Mouse (Mus musculus): ENCODE measurements around the gene Prim2. TPM values are rescaled to one million over a fixed set of nuclear protein-coding genes. Genes with fewer than 3 reads are reported as not detected.

The Prim2 gene
- total RNA-seq, 2 experiments from 2014 or later, result 7.5 to 7.8 TPM

- DNase-seq (ENCODE audit: extremely low spot score in 1 of 2, low spot score in 2 of 2), result no peak
- H3K27ac ChIP-seq, result peak overlapping the region; percentile 13; the same call in 1 of the 2 replicates
- intact Hi-C loops (cut with DNase I), result no loop called here
- TF ChIP-seq CTCF (IDR thresholded peaks at IDR 0.05), result no peak
- H3K4me3 ChIP-seq, result no peak overlapping the region
Measured at GRCm38 (mm10) chr1:33530491-33530890, 139.1 kb downstream of the Prim2 start.

DNA sequence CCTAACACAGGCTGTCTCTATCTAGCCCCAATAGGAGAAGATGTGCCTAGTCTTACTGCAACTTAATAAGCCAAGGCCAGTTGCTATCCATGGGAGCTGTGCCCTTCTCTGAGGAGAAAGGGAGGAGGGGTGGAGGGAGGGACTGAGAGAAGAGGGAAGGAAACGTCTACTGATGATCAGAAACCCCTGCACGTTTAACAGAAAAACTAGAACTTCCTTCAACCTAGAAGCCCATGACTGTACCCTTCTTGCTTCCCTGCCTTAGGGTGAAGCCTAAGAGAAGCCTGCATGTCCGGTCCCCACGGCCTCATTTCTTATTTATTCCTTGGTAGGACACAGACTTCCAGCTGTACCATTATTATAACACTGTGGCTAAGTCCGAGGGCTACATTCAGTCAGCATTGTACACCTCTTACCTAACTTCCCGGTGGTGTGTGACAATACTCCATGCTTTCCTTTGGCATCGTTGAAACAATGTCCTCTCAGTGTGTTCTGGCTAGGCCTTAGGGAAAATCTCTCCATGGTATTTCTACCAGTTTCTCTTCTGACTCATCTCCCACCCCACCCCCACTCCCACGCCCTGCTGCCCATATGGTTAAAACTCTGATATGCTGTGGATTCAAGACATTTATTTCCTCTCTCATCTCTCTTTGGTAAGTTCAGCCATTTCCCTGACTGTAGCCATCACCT lies 139.9 kb downstream of the Prim2 start:
- no peak for TF ChIP-seq CTCF (IDR thresholded peaks at IDR 0.05)
- peak in 1 of 2 experiments; percentile 48 for DNase-seq (ENCODE audit: extremely low spot score in 1 of 2, low spot score in 2 of 2)
- Histone ChIP-seq H3K4me3 (no peak overlapping the region), H3K27ac (0 out of 2 replicates have a peak overlapping the region, but pooled peaks have one; percentile 24)
- intact Hi-C loops (cut with DNase I), result no loop called here

DNA sequence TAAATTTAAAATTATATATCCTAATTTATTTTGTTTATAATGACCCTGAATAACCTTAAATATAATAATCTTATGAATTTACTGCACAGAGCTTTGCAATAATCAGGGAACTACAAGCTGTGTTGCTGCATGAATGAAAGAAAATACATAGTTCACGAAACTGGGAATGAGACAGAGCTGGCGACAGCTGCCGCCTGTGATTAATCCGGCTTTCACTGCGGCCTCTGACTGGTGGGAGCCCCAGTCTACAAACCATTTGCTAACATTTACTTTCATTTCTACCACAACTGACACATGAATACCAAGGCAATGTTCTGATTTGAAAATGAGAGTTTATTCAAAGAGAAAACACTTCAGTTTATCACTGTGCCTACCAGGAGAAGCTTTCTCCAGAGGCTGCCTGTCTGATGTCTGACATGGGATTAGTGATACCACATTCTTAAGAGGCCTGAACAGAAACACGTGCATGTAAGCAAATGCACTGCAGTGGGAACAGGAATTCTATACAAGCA lies 142.2 kb downstream of the Prim2 start:
- H3K27ac ChIP-seq, result no peak overlapping the region
- intact Hi-C loops (cut with DNase I), result no loop called here
- no peak for TF ChIP-seq CTCF (IDR thresholded peaks at IDR 0.05)
- no peak overlapping the region for H3K4me3 ChIP-seq
- no peak for DNase-seq (ENCODE audit: extremely low spot score in 1 of 2, low spot score in 2 of 2)

DNA sequence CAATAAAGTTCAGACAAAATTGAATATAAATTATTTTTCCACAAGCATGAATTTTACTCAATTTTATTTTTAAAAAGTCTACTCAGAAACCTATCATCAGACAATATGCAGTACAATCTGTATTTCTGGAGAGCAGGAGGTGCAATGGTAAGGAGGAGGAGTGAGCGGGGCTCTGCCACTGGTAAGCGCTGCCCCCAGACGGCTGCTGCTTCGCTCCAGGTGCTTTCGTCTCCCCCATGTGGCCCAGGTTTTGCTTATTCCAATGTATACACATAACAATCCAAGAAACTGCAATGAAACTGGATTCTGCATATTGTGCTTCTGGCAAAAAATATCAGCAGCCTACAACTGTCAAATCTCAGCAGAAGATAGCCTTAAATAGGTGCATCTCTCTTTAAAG lies 146.4 kb downstream of the Prim2 start:
- Histone ChIP-seq H3K27ac (no peak overlapping the region), H3K4me3 (no peak overlapping the region)
- intact Hi-C loops (cut with DNase I), result no loop called here
- no peak; the same call in 1 of the 2 replicates for TF ChIP-seq CTCF (IDR thresholded peaks at IDR 0.05)
- no peak for DNase-seq (ENCODE audit: extremely low spot score in 1 of 2, low spot score in 2 of 2)

DNA sequence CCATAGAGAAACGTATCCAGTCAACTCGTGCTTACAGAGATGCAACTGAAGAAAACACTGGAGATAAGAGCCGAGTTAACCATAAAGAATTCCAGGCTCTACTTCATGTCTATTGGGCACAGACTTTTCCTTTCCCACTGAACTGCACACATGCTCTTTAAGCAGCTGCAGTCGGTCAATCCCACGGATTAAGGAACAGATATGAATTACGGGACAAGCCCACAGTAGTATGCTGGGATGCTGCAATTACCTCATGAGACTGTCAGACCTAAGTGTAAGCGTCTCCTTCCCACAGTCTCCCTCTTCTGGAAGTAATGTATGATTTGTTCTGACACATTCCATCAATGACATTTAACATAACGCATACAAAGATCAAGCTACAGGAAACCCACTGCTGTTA lies 154.5 kb downstream of the Prim2 start:
- no peak for DNase-seq (ENCODE audit: extremely low spot score in 1 of 2, low spot score in 2 of 2)
- no peak for TF ChIP-seq CTCF (IDR thresholded peaks at IDR 0.05)
- Histone ChIP-seq H3K4me3 (no peak overlapping the region), H3K27ac (no peak overlapping the region)
- intact Hi-C loops (cut with DNase I), result no loop called here

DNA sequence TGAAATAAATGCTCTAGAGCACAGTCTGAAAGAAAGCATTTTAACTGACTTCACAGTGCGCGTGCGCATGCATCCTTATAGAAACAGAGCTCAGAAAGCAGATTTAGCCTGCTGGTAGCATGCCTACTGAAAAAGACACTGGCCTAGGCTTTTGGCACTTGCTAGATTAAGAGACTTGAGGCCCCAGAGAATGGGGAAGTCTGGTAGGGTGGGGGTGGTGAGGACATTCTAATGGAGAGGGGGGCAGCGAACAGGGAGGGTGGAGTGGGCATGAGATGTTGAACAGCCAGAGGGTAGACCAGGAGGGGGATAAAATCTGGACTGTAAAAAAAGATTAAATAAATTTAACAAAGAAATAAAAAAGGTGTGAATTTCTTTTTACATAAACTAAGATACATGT lies 158.3 kb downstream of the Prim2 start:
- H3K4me3 ChIP-seq, result no peak overlapping the region
- no peak for DNase-seq (ENCODE audit: extremely low spot score in 1 of 2, low spot score in 2 of 2)
- intact Hi-C loops (cut with DNase I), result no loop called here
- no peak for TF ChIP-seq CTCF (IDR thresholded peaks at IDR 0.05)
- H3K27ac ChIP-seq, result no peak overlapping the region

GRCm38 (mm10) chr1:33504371-33504770 lies 165.2 kb downstream of the Prim2 start:
- intact Hi-C loops (cut with DNase I), result no loop called here
- no peak for DNase-seq (ENCODE audit: extremely low spot score in 1 of 2, low spot score in 2 of 2)
- Histone ChIP-seq H3K27ac (no peak overlapping the region), H3K4me3 (no peak overlapping the region)
- no peak for TF ChIP-seq CTCF (IDR thresholded peaks at IDR 0.05)

GRCm38 (mm10) chr1:33502890-33503289 lies 166.7 kb downstream of the Prim2 start:
- TF ChIP-seq CTCF (IDR thresholded peaks at IDR 0.05), result no peak
- intact Hi-C loops (cut with DNase I), result no loop called here
- Histone ChIP-seq H3K4me3 (no peak overlapping the region), H3K27ac (no peak overlapping the region)
- DNase-seq (ENCODE audit: extremely low spot score in 1 of 2, low spot score in 2 of 2), result no peak

DNA sequence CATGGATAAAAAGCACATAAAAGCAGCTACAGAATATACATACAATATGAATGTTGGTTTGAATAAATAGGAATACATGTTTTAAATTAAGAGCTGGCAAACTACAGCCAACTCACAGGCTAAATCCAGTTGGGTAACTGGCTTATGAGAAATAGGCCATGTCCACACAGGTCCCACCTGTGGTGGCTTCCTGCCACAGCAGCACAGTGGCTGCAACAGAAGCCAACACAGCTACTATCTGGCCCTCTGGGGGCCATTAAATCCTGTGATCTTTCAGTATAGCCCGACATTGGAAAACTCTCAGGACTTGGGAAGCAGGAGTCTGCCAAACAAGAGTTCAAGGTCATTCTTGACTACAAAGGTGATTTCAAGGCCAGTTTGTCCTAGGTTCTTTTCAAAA lies 167.3 kb downstream of the Prim2 start:
- no peak for DNase-seq (ENCODE audit: extremely low spot score in 1 of 2, low spot score in 2 of 2)
- no peak overlapping the region for H3K4me3 ChIP-seq
- intact Hi-C loops (cut with DNase I), result no loop called here
- H3K27ac ChIP-seq, result no peak overlapping the region
- TF ChIP-seq CTCF (IDR thresholded peaks at IDR 0.05), result no peak

- intact Hi-C loops (cut with DNase I), result no loop called here
- no peak for DNase-seq (ENCODE audit: extremely low spot score in 1 of 2, low spot score in 2 of 2)
- no peak for TF ChIP-seq CTCF (IDR thresholded peaks at IDR 0.05)
- Histone ChIP-seq H3K27ac (no peak overlapping the region), H3K4me3 (no peak overlapping the region)
Measured at GRCm38 (mm10) chr1:33500111-33500510, 169.5 kb downstream of the Prim2 start.

- no peak overlapping the region for H3K27ac ChIP-seq
- DNase-seq (ENCODE audit: extremely low spot score in 1 of 2, low spot score in 2 of 2), result no peak
- no peak overlapping the region for H3K4me3 ChIP-seq
- no peak for TF ChIP-seq CTCF (IDR thresholded peaks at IDR 0.05)
- intact Hi-C loops (cut with DNase I), result no loop called here
Measured at GRCm38 (mm10) chr1:33499603-33500002, 170.0 kb downstream of the Prim2 start.

DNA sequence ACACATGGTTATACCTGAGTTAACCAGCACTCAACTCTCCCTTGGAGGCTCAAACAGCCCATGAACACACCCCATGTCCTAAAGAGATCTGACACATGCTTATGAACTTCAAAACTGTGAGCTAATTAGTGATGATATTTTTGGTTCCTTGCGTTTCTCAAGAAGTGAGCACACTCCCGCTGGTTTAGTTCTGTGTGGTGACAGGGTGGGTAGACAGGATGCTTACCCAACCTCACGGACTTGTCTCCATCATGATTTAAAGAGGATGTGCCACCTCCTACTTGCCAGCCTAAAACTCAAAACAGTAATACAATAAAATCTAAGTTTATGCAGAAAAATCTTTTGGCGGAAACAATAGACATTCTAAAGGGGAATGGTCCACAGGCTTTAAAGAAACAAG lies 173.5 kb downstream of the Prim2 start:
- no peak for TF ChIP-seq CTCF (IDR thresholded peaks at IDR 0.05)
- no peak overlapping the region for H3K27ac ChIP-seq
- DNase-seq (ENCODE audit: extremely low spot score in 1 of 2, low spot score in 2 of 2), result no peak
- no peak overlapping the region for H3K4me3 ChIP-seq
- intact Hi-C loops (cut with DNase I), result no loop called here

DNA sequence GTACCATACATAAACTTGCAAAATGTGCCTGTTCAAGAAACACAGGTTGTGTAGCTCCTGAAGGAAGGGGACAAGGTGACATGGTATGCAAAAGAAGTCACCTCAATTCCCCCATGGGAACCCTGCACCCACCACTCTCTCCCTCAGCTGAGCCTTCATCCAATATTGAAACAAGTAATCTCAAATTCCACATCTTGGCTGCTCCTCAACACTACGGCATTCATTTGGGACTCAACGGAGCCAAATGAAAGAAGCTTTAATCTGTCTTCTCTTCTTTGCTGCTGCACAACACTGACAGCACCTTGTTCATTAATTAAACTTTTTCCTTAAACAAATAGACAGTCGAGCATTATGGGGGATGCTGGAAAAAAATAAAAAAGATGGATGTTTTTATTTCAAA lies 174.0 kb downstream of the Prim2 start:
- DNase-seq (ENCODE audit: extremely low spot score in 1 of 2, low spot score in 2 of 2), result no peak
- TF ChIP-seq CTCF (IDR thresholded peaks at IDR 0.05), result no peak
- Histone ChIP-seq H3K27ac (no peak overlapping the region), H3K4me3 (no peak overlapping the region)
- intact Hi-C loops (cut with DNase I), result no loop called here
